Mouse (Mus musculus) cerebellum, adult 9-11 months (tissue): ENCODE results near the gene Bcor.

Source experiments
- DNase-seq: peaks from one replicate; pipeline ENCODE4 v3.0.0; 2022

Gene Bcor

GRCm38 (mm10) chrX:12003539-12003938, 156.6 kb downstream of the Bcor start:
- DNase-seq = no peak

GRCm38 (mm10) chrX:12003106-12003505, 157.0 kb downstream of the Bcor start:
- DNase-seq = no peak

- no peak for DNase-seq
These were observed 157.6 kb downstream of the Bcor start for GRCm38 (mm10) chrX:12002596-12002995.

DNA sequence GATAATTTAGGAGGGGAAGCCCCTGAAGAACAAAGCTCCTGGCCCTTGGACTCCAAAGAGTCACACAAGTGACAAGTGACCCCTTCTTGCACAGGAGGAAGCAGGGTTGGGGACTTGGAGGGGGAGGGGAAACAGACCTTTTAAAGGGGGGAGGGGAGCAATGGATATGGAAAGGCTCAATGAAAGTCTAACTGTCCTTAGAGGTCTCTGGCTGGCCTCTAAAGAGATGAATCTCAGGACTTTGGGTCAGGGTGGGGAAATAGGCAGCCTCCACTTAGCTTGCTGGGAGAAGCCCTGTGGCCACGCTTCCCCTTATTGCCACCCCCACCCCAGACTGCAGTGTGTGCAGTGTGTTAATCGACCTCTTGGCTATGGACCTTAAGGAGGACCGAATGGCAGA, 158.2 kb downstream of the Bcor start:
- no peak for DNase-seq

- DNase-seq = no peak
These were observed 158.8 kb downstream of the Bcor start for GRCm38 (mm10) chrX:12001336-12001735.

DNA sequence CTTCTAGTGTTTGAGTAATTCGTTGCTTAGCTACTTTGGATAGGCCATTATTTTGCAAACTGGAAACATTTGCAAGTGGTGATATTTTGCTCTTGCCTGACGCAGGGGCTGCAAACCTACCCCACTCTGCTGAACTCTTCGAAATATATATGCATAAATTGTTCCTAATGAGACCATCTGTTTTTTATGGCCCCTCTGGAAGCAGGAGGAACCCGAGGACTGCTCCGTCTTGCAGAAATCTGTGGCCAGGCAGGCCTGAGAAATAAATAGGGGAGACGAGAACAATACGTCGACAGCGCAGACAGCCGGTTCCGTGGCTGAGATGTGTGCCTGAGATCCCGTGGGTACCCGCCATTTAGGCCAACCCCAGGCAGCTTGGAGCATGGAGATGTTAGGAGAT, 159.5 kb downstream of the Bcor start:
- DNase-seq = no peak

- DNase-seq = no peak
These were observed 160.2 kb downstream of the Bcor start for GRCm38 (mm10) chrX:11999951-12000350.

DNA sequence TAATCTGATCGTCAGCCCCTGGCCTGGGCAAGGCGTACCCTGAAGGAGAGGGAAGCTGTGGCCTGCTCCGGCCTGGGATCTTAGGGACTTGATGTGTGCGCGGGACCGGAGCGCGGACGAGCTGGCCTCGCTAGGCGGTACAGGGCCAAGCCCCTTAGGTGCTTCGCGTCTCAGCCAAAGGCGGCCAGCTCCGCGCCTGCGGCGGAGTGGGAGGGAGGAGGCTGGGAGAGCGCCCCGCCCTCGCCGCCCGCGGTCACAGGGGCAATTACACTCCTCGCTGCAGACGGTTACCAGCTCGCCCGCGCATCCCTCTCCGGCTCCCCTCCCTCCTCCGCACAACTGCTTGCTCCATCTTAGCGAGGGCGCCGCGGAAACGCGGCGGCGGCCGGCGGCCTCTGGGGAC, 161.2 kb downstream of the Bcor start:
- DNase-seq = peak; percentile 47

DNA sequence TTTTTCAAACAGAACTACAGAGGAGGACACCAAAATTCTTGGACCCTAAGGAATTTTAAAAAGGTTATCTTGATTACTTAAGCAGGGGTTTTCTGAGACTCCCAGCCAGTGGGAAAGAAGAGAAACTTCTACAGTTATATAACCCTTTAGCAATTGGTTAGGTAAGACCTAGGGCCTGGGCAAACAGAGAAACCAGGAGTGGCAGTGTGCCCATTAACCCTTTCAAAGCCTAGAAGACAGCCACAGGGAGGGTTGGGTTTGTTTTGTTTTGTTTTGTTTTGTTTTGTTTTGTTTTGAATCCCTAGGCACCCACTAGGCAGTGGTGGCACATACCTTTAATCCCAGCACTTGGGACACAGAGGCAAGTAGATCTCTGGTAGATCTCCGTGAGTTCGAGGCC, 163.3 kb downstream of the Bcor start:
- DNase-seq = no peak

DNA sequence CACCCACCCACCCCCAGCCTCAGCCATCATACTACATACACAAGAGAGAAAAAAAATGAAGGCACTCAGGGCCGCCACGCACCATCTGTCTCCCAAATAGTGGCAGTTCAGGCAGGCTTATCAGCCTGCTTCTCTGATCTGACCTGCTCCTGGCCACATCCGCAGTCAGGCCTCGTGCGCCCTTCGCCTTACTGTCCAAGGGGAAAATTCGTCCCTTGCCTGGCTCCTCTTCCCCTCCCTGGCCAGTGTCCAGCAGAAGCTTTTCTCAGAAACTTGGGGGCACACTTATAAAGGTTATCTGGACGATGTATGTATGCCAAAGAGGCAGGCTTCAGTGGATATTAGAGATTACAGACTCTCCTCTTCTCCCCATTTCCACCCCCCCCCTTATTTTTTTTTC, 163.7 kb downstream of the Bcor start:
- no peak for DNase-seq

DNA sequence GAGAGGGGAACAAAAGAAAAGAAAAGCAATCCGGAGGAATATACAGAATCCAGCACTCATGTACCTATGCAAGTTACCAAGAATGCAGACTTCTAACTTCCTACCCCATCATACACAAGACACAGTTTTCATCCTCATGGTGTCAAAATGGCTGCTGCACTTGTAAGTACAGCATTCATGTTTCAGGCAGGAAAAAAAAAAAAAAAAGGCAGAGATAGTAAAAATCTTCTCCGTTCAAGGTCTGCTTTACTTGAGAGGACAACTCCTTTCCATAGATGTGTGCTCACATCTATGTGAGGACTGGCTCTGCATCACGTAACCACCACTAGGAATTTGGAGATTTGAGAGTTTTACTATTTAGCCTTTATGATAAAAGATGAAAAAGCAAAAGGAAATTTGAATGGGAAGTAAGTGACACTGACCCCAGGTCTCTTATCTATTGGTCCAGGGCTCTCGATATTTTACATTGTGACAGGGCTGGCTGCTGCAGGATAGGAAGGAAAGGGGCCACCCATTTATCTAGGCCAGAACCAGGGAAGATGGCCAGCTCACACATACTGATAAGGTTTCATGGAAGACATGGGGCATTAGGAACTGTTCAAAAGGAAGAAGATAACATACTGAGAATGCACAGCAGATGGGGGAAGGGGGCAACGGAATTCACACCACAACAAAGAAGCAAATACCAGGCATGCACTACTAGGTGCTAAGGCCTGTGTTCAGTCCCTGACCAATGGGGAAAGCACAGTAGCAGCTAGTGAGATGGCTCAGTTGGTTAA, 166.3 kb downstream of the Bcor start:
- no peak for DNase-seq

GRCm38 (mm10) chrX:11989471-11989870, 170.7 kb downstream of the Bcor start:
- DNase-seq = no peak

- no peak for DNase-seq
These were observed 171.8 kb downstream of the Bcor start for GRCm38 (mm10) chrX:11988191-11988896.

GRCm38 (mm10) chrX:11987602-11988001, 172.6 kb downstream of the Bcor start:
- DNase-seq = no peak
